Mouse (Mus musculus): ENCODE measurements around the gene Carnmt1.
A peak's percentile ranks its signal among the peaks of the same experiment; 100 is the strongest.

The Carnmt1 gene

GRCm38 (mm10) chr19:18670608-18671007 is at the start of gene Carnmt1:
Gene Carnmt1, plus strand, starts transcription at chr19:18670764.
- peak; percentile 98 for DNase-seq (ENCODE audit: low read depth, low spot score)

DNA sequence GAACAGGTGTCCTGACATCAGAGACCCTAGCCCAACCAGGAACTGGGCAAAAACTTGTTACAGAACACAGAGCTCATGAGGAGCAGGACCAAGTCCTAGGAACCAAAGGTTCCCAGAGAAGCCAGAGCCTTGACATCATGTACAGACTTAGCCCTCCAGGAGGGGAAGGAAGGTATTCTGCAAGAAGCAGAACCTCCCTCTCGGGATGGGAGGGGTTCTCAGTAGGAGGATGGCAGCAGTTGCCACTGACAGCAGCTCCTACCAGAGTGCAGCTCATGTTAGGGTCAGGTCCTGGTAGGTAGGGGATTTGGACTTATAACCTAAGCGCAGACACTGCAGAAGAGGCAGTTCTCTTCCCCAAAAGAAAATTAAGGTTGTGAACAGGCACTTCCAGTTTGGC is 46.7 kb upstream of the Carnmt1 start:
- DNase-seq (ENCODE audit: low read depth, low spot score) = no peak

DNA sequence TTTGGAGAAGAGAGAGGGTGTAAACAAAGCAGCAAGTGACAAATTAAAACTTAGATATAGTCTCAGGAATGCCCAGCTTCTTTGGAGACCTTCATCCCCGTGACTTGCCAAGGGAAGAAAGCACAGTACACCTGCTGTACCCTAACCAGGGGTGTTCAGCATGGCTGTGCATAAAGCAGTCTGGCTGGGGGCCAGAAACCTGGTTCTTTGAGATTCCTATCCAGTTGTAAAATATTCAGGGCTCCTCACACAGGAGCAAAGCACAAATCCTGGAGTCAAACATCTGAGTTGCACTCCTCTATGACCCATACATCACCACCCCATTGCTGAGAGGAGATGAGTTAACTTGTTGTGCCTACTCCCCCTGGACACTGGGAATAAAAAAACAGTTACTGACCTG is 41.0 kb upstream of the Carnmt1 start:
- DNase-seq (ENCODE audit: low read depth, low spot score) = no peak

DNA sequence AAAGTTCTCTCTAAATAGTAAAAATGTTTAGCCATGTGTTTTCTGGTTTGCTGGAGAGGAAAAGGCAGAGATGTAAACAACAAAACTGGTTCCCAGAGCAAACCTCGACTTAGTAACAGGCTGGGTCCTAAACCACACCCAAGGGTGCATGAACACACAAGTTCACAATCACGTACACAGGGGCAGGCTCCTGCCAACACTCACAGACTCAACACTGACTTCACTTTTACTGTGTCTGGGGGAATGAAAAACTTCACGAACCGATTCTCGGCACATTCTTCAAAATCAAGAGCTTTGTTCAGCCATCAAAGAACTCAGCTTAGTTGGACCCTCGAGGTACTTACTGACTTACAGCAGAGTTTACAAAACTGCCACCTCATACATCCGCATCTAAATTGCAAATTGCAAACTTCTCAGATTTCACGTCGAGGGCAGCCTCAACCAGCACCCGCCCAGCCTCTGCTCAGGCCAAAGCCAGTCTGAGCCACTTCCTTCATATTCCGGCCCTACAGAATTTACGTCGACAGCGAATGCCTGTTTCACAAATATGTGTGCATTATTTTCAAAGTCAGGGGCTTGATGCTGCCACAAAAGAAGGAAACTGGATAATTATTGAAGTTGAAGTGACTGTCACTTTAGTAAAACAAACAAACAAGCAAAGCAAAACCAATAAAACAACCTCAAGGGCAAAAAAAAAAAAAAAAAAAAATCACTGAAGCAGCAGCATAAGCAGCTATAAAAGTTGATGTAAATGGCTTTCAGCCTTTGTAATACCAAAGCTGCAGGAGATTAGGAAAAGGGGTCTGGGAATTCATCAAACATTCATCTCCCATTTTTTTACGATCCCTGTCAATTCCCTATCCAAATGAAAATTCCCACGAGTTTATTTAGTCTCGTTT is 40.1 kb upstream of the Carnmt1 start:
- peak; percentile 23 for DNase-seq (ENCODE audit: low read depth, low spot score)

- peak; percentile 33 for DNase-seq (ENCODE audit: low read depth, low spot score)
These were observed 39.4 kb upstream of the Carnmt1 start for GRCm38 (mm10) chr19:18631161-18631643.

- peak; percentile 95 for DNase-seq (ENCODE audit: low read depth, low spot score)
These were observed 38.8 kb upstream of the Carnmt1 start, which contains the start of the genes Ostf1 and Nmrk1 for GRCm38 (mm10) chr19:18631644-18632219. Gene Ostf1, minus strand, starts transcription at chr19:18631823. Gene Nmrk1, plus strand, starts transcription at chr19:18631950.

GRCm38 (mm10) chr19:18632231-18633185 is 38.1 kb upstream of the Carnmt1 start:
- no peak for DNase-seq (ENCODE audit: low read depth, low spot score)

DNA sequence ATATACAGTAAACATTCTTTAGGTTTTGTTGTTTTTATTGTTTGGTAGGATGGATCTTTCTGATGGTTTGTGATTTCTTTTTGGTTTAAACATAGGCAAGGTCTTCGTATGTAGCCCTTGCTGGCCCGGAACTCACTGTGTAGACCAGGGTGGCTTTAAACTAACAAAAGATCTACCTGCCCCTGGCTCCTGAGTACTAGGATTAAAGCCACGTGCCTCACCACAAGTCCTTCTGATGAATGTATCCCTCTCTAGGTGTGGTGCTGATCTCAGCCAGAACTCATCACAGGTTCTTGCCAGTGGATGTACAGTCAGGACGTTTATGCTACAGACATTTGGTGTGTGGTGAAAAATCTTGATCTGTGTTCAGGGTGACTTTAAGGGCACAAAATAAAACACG is 32.6 kb upstream of the Carnmt1 start:
- DNase-seq (ENCODE audit: low read depth, low spot score) = no peak

- no peak for DNase-seq (ENCODE audit: low read depth, low spot score)
These were observed 31.6 kb upstream of the Carnmt1 start for GRCm38 (mm10) chr19:18638949-18639348.

GRCm38 (mm10) chr19:18639552-18639951 is 31.0 kb upstream of the Carnmt1 start:
- no peak for DNase-seq (ENCODE audit: low read depth, low spot score)

GRCm38 (mm10) chr19:18641001-18641400 is 29.6 kb upstream of the Carnmt1 start:
- no peak for DNase-seq (ENCODE audit: low read depth, low spot score)

GRCm38 (mm10) chr19:18643411-18643810 is 27.2 kb upstream of the Carnmt1 start:
- DNase-seq (ENCODE audit: low read depth, low spot score) = no peak

DNA sequence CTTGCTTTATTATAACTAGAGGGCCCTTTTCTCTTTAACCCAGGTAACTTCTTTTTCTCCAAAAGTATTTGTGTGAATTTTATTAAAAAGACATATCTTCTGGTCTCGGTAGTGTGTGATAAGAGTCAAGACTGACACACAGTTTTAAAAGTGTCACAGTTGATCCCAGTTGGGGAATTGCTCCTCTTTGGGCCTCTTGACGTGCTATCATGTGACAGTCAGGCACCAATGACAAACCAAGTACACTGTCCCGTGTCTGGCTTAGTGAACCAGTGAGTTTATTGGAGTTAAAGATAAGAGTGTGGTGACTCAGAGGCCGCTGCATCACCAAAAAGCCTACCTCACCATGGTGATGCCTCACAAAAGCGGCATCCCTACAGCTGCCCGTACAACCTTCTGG is 26.5 kb upstream of the Carnmt1 start:
- no peak for DNase-seq (ENCODE audit: low read depth, low spot score)

DNA sequence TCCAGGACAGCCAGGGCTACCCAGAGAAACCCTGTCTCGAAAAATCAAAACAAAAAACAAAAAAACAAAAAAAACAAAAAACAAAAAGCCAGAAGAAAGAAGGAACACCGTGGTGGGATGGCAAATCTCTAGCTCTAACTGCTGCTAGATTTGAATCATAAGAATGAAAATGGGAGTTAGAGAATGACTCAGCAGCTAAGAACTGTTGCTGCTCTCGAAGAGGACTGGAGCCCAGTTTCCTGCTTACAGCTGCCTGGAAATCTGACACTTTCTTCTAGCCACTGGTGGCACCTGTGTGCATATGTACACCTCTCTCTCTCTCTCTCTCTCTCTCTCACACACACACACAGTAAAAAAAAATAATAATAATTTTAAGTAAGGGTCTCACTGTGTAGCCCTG is 24.2 kb upstream of the Carnmt1 start:
- no peak for DNase-seq (ENCODE audit: low read depth, low spot score)

DNA sequence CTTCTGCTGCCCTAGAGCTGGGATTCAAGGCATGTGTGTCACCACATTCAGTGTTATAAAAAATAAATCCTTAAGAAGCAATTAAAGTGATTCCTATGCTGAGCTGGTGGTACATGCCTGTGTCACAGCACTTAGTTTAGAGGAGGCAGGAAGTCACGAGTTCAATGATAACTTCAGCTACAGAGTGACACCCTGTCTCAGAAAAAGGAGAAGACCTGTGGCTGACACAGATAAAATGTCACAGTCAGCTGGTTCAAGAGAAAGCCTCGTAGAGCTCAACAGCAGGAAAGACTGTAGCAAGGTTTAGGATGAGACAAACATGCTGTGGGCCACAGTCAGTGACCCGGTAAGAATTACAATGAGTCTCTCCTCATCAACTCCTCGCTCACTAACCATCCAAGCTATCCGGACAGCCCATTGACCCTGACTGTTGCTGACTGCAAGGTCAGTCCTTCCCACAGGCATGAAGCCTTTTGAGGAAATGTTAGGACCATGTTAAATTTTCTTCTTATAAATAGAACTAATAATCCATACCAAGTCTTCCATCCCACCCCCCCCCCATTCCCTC is 23.6 kb upstream of the Carnmt1 start:
- DNase-seq (ENCODE audit: low read depth, low spot score) = no peak

- no peak for DNase-seq (ENCODE audit: low read depth, low spot score)
These were observed 22.6 kb upstream of the Carnmt1 start for GRCm38 (mm10) chr19:18647775-18648557.

GRCm38 (mm10) chr19:18648558-18648945 is 22.0 kb upstream of the Carnmt1 start:
- DNase-seq (ENCODE audit: low read depth, low spot score) = no peak

GRCm38 (mm10) chr19:18649955-18650354 is 20.6 kb upstream of the Carnmt1 start:
- no peak for DNase-seq (ENCODE audit: low read depth, low spot score)

- no peak for DNase-seq (ENCODE audit: low read depth, low spot score)
These were observed 20.1 kb upstream of the Carnmt1 start for GRCm38 (mm10) chr19:18650473-18650872.

DNA sequence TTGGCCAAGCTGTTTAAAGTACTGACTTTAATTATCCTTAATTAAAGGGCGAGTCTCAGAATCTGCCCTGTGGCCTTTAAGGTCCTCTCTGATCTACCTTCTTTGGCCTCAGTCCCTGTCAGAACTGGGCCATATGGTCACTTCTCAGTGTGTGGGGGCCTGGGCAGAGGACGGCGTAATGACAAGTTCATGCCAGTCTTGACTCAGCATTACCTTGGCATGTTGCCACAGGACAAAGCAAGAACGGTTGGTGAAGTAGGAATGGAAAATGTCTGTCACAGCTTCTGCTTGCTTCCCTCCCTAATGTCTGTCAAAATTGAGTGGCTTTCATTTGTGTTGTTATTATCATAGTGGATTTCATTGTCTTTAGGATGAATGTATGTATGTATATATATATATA is 18.0 kb upstream of the Carnmt1 start:
- DNase-seq (ENCODE audit: low read depth, low spot score) = no peak

GRCm38 (mm10) chr19:18653058-18653457 is 17.5 kb upstream of the Carnmt1 start:
- DNase-seq (ENCODE audit: low read depth, low spot score) = no peak
